Mouse (Mus musculus) liver, postnatal 0 days (tissue): Measurements from ENCODE around the gene Pitpnm1. TPM values are rescaled to one million over a fixed set of nuclear protein-coding genes. Genes with fewer than 3 reads are reported as not detected.
A peak's percentile ranks its signal among the peaks of the same experiment; 100 is the strongest.

Experiments
- ATAC-seq: fragments of 200-750 bp; cut with Nextera tagmentation; 2 replicates; pipeline ENCODE4 v1.8.0; 2017; ENCODE audit warnings: mild to moderate bottlenecking, moderate library complexity
- DNase-seq: peaks from one replicate; pipeline ENCODE4 v3.0.0-alpha.2; 2016
- H3K27ac ChIP-seq: fragments of 300-500 bp; sonication (generic); 2 replicates; pipeline ENCODE4 v1.5.1; 2014; ENCODE audit warnings: antibody characterized with exemption, moderate library complexity, mild to moderate bottlenecking, low read depth
- H3K27me3 ChIP-seq: fragments of 300-500 bp; sonication (generic); 2 replicates; pipeline ENCODE4 v1.6.1; 2014; ENCODE audit warnings: low read length, control low read depth, mixed read lengths; ENCODE audit not compliant: insufficient read depth
- H3K36me3 ChIP-seq: fragments of 300-500 bp; sonication (generic); replicated peaks from 2 replicates; pipeline ENCODE4 v1.6.1; 2014; ENCODE audit warnings: mild to moderate bottlenecking, control low read depth, low read length, moderate library complexity, mixed read lengths; ENCODE audit not compliant: insufficient read depth
- H3K4me1 ChIP-seq: fragments of 300-500 bp; sonication (generic); 2 replicates; pipeline ENCODE4 v1.6.1; 2014; ENCODE audit warnings: antibody characterized with exemption, mild to moderate bottlenecking, control low read depth; ENCODE audit not compliant: insufficient read depth
- H3K4me2 ChIP-seq: fragments of 300-500 bp; sonication (generic); 2 replicates; pipeline ENCODE4 v1.6.1; 2014; ENCODE audit warnings: low read depth, mild to moderate bottlenecking, low read length, moderate library complexity, mixed read lengths
- H3K4me3 ChIP-seq: fragments of 300-500 bp; sonication (generic); 2 replicates; pipeline ENCODE4 v1.5.1; 2014; ENCODE audit warnings: low read depth, low read length
- H3K9ac ChIP-seq: fragments of 300-500 bp; sonication (generic); replicated peaks from 2 replicates; pipeline ENCODE4 v1.6.1; 2014; ENCODE audit warnings: mild to moderate bottlenecking, moderate library complexity
- H3K9me3 ChIP-seq: fragments of 300-500 bp; sonication (generic); 2 replicates; pipeline ENCODE4 v1.6.1; 2016; ENCODE audit warnings: mild to moderate bottlenecking, control low read depth, low read length, mixed read lengths
- CTCF ChIP-seq: sonication (generic); IDR thresholded peaks from 2 replicates; pipeline ENCODE4 v1.5.1; 2016; ENCODE audit warnings: antibody characterized with exemption, low read depth
- EP300 ChIP-seq: IDR thresholded peaks from 2 replicates; pipeline ENCODE4 v1.6.1; 2016; ENCODE audit warnings: antibody characterized with exemption, low read depth, mild to moderate bottlenecking
- WGBS: fragments of 180-500 bp; shearing (Covaris S2); extraction: QIAGEN DNeasy Blood & Tissue Kit; methylation state at CpG from one replicate; pipeline ENCODE4 v1.1.7; 2014; ENCODE audit not compliant: insufficient replicate concordance; 5-methylcytosine and 5-hydroxymethylcytosine counted together
- polyA plus RNA-seq: library from polyadenylated mRNA; unstranded; fragments of >200 nt; fragmentation: Nextera tagmentation; extraction: Ambion mirVana; gene quantifications from 2 replicates; pipeline ENCODE4 v1.2.1, GENCODE M21; 2015

Gene Pitpnm1
- polyA plus RNA-seq, 1 experiment from 2014 or later: 7.4 TPM

- Histone ChIP-seq H3K9ac (no peak overlapping the region), H3K27ac (no peak overlapping the region), H3K4me3 (no peak overlapping the region), H3K36me3 (no peaks in the 10 kb centered on the region), H3K27me3 (0 out of 2 replicates have a peak, but pooled peaks cover 2% of the 10 kb centered on the region), H3K4me2 (no peak overlapping the region), H3K9me3 (no peaks in the 10 kb centered on the region), H3K4me1 (peaks cover 25% of the 10 kb centered on the region)
- DNase-seq: no peak
- TF ChIP-seq CTCF (no peak), EP300 (no peak)
- no peak for ATAC-seq
- WGBS: 81% methylated on average over 7 of the region's 7 CpGs
These were observed 16.5 kb upstream of the Pitpnm1 start for GRCm38 (mm10) chr19:4083316-4083715.

- Histone ChIP-seq H3K9me3 (no peaks in the 10 kb centered on the region), H3K4me3 (no peak overlapping the region), H3K9ac (no peak overlapping the region), H3K36me3 (no peaks in the 10 kb centered on the region), H3K27me3 (0 out of 2 replicates have a peak, but pooled peaks cover 2% of the 10 kb centered on the region), H3K27ac (no peak overlapping the region), H3K4me1 (peaks cover 25% of the 10 kb centered on the region), H3K4me2 (no peak overlapping the region)
- no peak for TF ChIP-seq EP300
- no peak for TF ChIP-seq CTCF
- WGBS: 46% methylated on average over 8 of the region's 8 CpGs
- no peak for DNase-seq
- no peak for ATAC-seq
These were observed 16.0 kb upstream of the Pitpnm1 start for GRCm38 (mm10) chr19:4083826-4084225.

- H3K9me3 ChIP-seq: no peaks in the 10 kb centered on the region
These were observed 14.8 kb upstream of the Pitpnm1 start for GRCm38 (mm10) chr19:4084984-4085383.

GRCm38 (mm10) chr19:4086156-4086555, 13.6 kb upstream of the Pitpnm1 start:
- ATAC-seq: no peak
- Histone ChIP-seq H3K4me2 (no peak overlapping the region), H3K9me3 (no peaks in the 10 kb centered on the region), H3K27me3 (0 out of 2 replicates have a peak, but pooled peaks cover 6% of the 10 kb centered on the region), H3K27ac (no peak overlapping the region), H3K36me3 (no peaks in the 10 kb centered on the region), H3K9ac (no peak overlapping the region), H3K4me1 (peaks cover 6% of the 10 kb centered on the region), H3K4me3 (no peak overlapping the region)
- TF ChIP-seq CTCF: no peak
- TF ChIP-seq EP300: no peak
- no peak for DNase-seq
- 79% methylated on average over 15 of the region's 15 CpGs for WGBS

More at GRCm38 (mm10) chr19:4084984-4085383, 14.8 kb upstream of the Pitpnm1 start:
- peak; percentile 67 for ATAC-seq
- 72% methylated on average over 1 of the region's 1 CpGs for whole genome bisulfite sequencing
- no peak for DNase-seq
- peaks cover 15% of the 10 kb centered on the region for H3K4me1 ChIP-seq
- no peak overlapping the region for H3K4me3 ChIP-seq
- H3K27ac ChIP-seq: no peak overlapping the region
- no peaks in the 10 kb centered on the region for H3K36me3 ChIP-seq
- peak; percentile 74 for TF ChIP-seq CTCF
- no peak for TF ChIP-seq EP300
- H3K4me2 ChIP-seq: no peak overlapping the region
- no peak overlapping the region for H3K9ac ChIP-seq
- 0 out of 2 replicates have a peak, but pooled peaks cover 6% of the 10 kb centered on the region for H3K27me3 ChIP-seq

GRCm38 (mm10) chr19:4087090-4087489, 12.7 kb upstream of the Pitpnm1 start:
- Histone ChIP-seq H3K27me3 (0 out of 2 replicates have a peak, but pooled peaks cover 6% of the 10 kb centered on the region), H3K4me2 (no peak overlapping the region), H3K36me3 (no peaks in the 10 kb centered on the region), H3K9me3 (no peaks in the 10 kb centered on the region), H3K4me1 (no peaks in the 10 kb centered on the region), H3K4me3 (no peak overlapping the region), H3K9ac (no peak overlapping the region), H3K27ac (no peak overlapping the region)
- DNase-seq (no peak), ATAC-seq (no peak)
- TF ChIP-seq EP300 (no peak), CTCF (no peak)
- WGBS: 80% methylated on average over 5 of the region's 5 CpGs

GRCm38 (mm10) chr19:4088146-4088545, 11.7 kb upstream of the Pitpnm1 start:
- Histone ChIP-seq H3K27me3 (0 out of 2 replicates have a peak, but pooled peaks cover 6% of the 10 kb centered on the region), H3K36me3 (no peaks in the 10 kb centered on the region), H3K9ac (no peak overlapping the region), H3K4me3 (no peak overlapping the region), H3K4me1 (no peaks in the 10 kb centered on the region), H3K4me2 (no peak overlapping the region), H3K9me3 (no peaks in the 10 kb centered on the region), H3K27ac (no peak overlapping the region)
- ATAC-seq (no peak), DNase-seq (no peak)
- TF ChIP-seq CTCF (no peak), EP300 (no peak)
- WGBS: 34% methylated on average over 5 of the region's 5 CpGs

GRCm38 (mm10) chr19:4089128-4089527, 10.7 kb upstream of the Pitpnm1 start:
- Histone ChIP-seq H3K9ac (no peak overlapping the region), H3K4me1 (no peaks in the 10 kb centered on the region), H3K36me3 (no peaks in the 10 kb centered on the region), H3K27ac (no peak overlapping the region), H3K9me3 (no peaks in the 10 kb centered on the region), H3K4me3 (no peak overlapping the region), H3K4me2 (no peak overlapping the region), H3K27me3 (0 out of 2 replicates have a peak, but pooled peaks cover 6% of the 10 kb centered on the region)
- TF ChIP-seq EP300 (no peak), CTCF (no peak)
- 70% methylated on average over 6 of the region's 6 CpGs for WGBS
- DNase-seq (no peak), ATAC-seq (no peak)
